Mouse (Mus musculus) brain, embryonic 14.5 days (tissue): ENCODE data around the gene Gm9774.

Experiments
- CTCF ChIP-seq: fragments of 200-500 bp; IDR thresholded peaks from 2 replicates; pipeline ENCODE4 v1.5.1; 2012; ENCODE audit warnings: inconsistent platforms, mild to moderate bottlenecking, moderate library complexity, borderline replicate concordance; ENCODE audit not compliant: insufficient read depth, insufficient read length; ENCODE audit errors: extremely low read depth
- POLR2A ChIP-seq: fragments of 200-500 bp; IDR thresholded peaks from 2 replicates; pipeline ENCODE4 v1.6.1; 2012; ENCODE audit warnings: mild to moderate bottlenecking, inconsistent platforms, borderline replicate concordance; ENCODE audit not compliant: poor library complexity, insufficient read depth, insufficient read length, severe bottlenecking; ENCODE audit errors: extremely low read depth

GRCm38 (mm10) chr3:92466576-92466975, 37.4 kb upstream of the Gm9774 start:
- no peak for TF ChIP-seq CTCF
- no peak for TF ChIP-seq POLR2A
